Mouse (Mus musculus) spleen, postnatal 4 days (tissue): ENCODE results near the gene Skp2.
A peak's percentile ranks its signal among the peaks of the same experiment; 100 is the strongest.

Experiments
- DNase-seq, 2 experiments: peaks; one replicate each; pipeline ENCODE4 v3.0.0; 2022; ENCODE audit warnings: low spot score in 2 of 2

The Skp2 gene

DNA sequence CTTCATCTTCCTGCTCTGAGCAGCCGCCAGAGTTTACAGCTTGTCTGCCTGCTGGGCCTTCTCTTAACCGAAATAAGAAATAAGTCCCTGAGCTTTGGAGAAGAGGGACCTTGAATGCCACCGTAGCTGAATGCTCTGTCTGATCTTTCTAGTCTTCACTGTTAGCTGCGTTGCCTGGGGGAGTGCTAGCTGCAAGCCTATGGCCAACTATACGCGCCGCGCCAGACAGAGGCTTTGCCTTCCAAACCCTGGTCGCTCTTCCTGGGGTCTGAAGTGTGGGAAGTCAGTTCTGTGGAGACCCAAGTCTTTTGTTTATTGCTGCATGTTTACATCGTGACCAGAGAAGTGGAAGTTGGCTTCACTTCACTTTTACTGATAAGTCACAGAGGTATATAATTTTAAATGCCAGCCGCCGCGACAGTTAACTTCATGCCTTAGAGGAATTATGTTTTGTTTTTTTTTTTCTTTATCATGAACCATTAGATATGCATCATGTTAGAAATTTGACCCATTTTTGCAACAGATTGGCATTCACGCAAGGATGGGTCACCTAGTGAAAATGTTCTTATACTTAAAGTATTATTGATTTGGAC, 79.5 kb downstream of the Skp2 start:
- no peak for DNase-seq

DNA sequence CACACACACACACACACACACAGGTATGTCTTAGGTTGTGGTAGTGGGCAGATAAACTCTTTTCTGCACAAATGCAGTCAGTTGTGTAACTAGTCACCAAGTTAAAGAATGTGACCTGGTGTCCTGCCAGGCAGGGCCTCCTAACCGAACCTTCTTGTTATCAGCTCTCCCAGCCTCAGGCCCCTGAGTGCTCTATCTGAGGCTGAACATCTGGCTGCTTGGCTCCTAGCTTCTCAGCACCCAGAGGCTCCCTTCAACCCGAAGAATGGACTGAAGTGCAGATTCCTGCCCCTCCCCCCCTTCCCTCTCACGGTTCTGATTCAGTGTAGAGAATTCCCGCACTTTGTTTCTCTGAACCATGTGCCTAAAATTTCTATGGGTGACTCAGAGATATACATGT, 80.6 kb downstream of the Skp2 start:
- DNase-seq, result peak; percentile 78 to 80

DNA sequence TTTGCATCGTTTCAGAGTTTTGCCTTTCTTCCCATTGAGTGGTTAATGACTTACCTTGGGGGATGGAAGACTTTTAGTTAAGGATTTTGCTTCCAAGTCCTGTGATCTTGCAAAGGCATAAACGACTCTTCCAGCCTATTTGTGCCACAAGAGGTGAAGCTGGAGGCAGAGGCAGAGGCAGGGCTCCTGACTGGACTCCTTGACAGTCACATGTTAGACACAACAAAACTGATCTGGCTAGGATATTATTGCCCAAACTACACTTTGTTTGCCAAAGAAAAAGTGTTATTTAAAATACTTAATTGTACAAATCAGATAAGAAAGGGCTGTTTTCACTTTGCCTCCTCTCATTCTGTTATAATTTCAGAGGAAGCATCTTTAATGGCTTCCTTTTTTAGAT, 81.1 kb downstream of the Skp2 start:
- no peak for DNase-seq

DNA sequence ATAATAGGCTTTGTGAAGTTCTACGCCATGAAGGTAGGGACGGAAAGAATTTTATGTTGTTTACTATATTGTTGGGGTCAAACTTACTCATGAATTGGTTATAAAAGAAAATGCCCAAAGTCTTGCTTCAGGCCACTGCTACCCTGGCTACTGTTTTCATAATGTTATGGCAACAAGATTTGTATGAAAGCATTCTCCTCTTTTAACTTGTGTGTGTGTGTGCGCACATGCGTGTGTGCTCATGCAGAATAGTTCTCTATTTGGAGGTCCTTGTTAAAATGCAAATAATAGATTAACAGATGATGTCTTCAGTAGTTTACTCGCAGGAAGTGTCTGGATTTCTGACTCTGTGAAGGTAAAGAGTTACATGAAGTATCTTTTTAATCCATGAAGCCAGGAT, 81.5 kb downstream of the Skp2 start:
- DNase-seq, result no peak

DNA sequence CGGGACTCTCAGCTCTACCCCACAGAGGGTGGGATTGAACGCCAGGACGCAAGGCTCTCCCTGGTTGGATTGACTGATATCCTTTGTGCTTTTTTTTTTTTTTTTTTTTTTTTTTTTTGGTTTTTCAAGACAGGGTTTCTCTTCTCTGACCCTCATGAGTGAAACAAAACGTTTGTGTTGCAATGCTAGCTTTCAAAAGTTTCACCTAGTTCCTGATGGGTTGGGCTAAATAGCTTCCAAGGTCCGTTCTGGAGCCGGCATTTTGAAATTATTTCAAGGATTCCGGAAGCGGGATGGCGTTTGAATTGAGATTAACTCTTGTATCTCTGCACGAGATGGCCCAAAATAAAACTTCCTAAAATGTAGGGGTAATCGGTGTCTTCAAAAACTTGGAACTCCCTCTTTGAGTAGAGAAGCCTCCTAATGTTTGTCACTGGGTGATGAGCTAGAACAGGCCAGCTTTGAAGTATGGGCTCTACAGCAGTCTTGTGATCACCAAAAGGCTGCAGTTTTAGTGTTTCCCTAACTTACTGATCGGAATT, 82.1 kb downstream of the Skp2 start:
- DNase-seq, result no peak

DNA sequence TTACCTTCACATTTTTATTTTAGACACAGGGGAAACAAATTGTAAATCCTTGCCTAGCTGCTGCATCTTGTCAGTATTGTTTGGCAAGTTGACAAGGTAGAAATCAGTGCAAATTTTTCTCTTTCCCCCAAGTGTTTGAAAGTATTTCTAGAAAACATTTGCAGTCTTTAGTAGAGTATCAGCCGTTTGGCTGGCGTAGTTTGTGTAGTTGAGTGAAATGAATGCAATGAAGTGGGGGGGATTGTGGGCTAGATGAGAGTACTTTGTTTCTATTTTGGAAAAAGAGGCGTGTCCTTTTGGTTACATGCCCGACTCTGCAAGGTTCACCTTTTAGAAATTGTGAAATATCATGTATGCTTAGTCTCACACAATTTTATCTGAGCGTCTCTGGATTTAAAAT, 82.6 kb downstream of the Skp2 start:
- DNase-seq, result no peak

DNA sequence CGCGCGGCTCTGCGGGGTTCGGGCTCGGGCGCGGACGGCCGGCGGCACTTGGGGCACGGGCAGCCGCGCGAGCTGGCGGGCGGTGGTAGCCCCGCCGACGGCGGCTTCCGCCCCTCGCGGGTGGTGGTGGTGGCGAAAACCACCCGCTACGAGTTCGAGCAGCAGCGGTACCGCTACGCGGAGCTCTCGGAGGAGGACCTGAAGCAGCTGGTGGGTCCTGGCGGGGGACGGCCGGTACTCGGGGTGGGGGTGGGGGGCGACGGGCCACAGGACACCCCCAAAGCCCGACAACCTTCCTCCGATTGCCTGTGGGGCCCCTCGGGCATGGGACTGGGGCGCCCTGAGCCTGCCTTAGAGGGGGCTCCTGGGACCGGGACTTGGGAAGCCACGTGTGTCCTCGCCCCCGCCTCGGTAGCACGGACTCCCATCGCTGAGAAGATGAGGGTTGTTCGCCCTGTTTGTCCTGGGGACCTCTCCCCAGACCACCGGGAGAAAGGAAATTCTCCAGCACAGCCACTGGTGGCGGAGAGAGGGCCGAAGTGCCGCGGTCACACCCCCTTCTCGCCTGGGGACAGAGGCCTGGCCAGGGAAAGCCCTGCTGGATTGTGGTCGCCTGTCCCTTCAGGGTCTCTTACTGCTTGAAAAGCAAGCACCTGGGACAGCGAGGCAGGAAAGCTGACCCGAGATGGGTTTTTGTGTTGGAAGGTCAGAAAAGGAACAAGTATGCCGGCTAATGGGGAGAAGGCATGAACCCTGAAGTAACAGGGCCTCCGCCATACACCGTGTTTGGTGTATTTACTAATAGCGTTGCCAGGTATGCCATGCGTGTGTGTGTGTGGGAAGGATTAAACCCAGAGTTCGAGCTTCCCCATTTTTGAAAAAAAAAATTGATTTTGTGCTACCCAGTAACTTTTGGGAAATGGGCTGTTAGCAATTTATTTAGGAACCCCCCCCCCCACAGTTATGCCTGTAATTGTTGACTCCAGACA, 83.4 kb downstream of the Skp2 start:
- peak; percentile 60 to 83 for DNase-seq

DNA sequence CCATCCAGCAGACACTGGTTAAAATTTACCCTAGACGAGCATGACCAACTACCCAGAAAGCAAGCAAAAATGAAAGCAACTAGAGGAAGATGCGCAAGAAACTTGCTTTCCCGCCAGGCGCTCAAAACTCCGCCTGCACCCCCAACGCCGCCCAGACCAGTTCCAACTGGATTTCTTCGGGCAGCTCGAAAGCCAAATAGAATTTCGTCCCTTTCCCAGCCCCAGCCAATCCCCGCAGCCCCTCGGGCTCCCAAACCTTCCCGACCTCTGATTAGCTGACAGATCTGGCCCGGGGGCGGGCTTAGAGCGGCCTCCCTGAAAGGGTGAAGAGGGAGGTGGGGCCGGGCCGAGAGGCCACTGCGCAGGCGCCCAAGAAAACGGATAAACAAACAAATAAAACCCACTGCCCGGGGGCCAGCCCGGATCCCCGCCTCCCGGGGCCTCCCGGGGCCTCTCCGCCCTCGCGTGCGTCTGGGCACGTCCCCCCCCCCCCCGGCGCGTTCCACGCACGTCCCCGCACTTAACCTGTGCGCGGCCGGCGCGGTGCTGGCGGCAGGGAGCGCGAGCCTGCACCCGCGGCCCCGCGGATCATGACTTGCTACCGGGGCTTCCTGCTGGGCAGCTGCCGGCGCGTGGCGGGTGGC, 84.2 kb downstream of the Skp2 start, which contains the start of gene Nadk2:
TSS of gene Nadk2 (plus strand) at position 349 of the 644 bp plus-strand sequence.
- DNase-seq, result peak; percentile 98 to 99

DNA sequence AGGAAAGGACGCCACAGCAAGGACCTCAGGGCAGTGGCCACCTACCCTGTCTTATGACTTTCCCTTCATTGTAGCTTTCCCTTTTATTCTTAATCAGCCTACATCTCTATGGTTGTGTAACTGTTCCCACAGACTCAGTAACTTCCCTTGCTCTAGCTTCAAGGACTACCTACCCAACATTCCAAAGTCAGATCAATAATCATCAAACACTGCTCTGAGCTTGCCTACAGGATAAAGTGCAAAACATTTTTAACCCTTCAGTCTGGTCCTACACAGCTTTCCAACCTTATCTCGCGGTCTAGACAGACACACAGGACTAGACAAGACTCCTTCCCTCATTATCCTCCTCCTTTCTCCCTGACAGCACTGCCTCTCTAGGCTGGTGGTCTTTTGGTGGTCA, 84.9 kb downstream of the Skp2 start:
- no peak for DNase-seq

DNA sequence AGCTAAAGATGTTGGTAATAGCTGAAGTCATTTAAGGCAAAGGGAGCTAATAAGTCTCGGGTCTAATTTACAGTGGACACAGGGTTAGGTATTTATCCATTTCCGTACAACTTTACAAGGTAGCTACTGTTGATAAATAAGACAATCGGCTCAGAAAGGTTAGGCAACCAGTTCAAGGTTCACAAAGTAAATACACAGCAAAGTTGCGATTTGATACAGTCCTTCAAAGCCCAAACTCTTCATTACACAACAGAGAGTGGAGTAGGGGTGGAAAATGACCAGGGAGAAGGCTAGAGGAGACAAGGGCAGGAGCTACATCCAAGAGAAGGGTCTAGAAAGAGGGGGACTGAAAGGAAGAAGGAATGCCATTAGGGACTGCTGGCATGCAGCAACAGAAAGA, 86.3 kb downstream of the Skp2 start:
- no peak for DNase-seq
